Mouse (Mus musculus): ENCODE measurements around the gene Smyd5. TPM values are rescaled to one million over a fixed set of nuclear protein-coding genes. Genes with fewer than 3 reads are reported as not detected.

The Smyd5 gene
- 10 to 100 TPM; 53.0 to 58.7 (median 54.3) TPM for total RNA-seq (2022)

GRCm38 (mm10) chr6:85431842-85432431 is at the start of gene Smyd5:
TSS of gene Smyd5 (plus strand) at chr6:85431989.
- DNase-seq (ENCODE audit: low spot score in 2 of 2), result peak; percentile 73 to 82

GRCm38 (mm10) chr6:85382791-85383190 is 49.0 kb upstream of the Smyd5 start:
- DNase-seq (ENCODE audit: low spot score in 2 of 2), result no peak

DNA sequence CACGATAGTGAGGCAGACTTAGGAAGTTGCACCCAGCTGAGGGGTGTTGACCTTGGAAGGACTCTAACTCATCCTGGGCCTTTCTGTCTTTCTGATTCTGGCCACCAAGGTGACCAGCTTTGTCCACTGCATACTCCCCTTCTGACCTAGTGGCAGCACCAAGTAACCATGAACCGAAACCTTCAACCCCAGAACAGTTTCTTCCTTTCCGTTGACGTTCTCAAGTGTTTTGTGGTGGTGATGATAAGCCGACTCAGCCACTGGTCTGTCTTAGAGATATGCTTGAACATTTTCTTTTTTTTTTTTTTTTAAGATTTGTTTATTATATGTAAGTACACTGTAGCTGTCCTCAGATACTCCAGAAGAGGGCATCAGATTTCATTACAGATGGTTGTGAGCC is 43.2 kb upstream of the Smyd5 start:
- no peak for DNase-seq (ENCODE audit: low spot score in 2 of 2)

- no peak for DNase-seq (ENCODE audit: low spot score in 2 of 2)
Measured at GRCm38 (mm10) chr6:85391803-85392202, 40.0 kb upstream of the Smyd5 start.

GRCm38 (mm10) chr6:85395360-85395759 is 36.4 kb upstream of the Smyd5 start:
- DNase-seq (ENCODE audit: low spot score in 2 of 2), result no peak

- DNase-seq (ENCODE audit: low spot score in 2 of 2), result peak in 1 of 2 experiments; percentile 45
Measured at GRCm38 (mm10) chr6:85397165-85397564, 34.6 kb upstream of the Smyd5 start.

GRCm38 (mm10) chr6:85399715-85400114 is 32.1 kb upstream of the Smyd5 start:
- DNase-seq (ENCODE audit: low spot score in 2 of 2), result no peak

DNA sequence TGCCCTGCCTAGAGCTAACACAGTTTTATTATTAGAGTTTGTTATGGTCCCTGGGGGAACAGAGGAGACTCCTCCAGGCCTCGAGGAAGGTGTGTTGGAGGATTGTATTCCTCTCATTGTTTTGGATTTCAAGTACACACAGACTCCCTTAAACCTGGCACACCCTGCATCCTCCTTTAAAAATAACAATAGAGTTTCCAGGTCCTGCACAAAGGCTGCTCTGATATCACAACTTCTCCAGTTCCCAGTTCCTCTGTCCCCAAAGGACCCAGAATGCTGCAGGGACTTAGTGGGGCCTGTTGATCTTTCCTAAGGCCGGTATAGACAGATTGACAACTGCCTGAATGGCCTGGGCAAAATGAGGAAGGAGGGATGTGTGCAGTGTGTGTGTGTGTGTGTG is 29.2 kb upstream of the Smyd5 start:
- DNase-seq (ENCODE audit: low spot score in 2 of 2), result no peak

- no peak for DNase-seq (ENCODE audit: low spot score in 2 of 2)
Measured at GRCm38 (mm10) chr6:85403039-85403438, 28.8 kb upstream of the Smyd5 start.

GRCm38 (mm10) chr6:85409003-85409402 is 22.8 kb upstream of the Smyd5 start:
- no peak for DNase-seq (ENCODE audit: low spot score in 2 of 2)

DNA sequence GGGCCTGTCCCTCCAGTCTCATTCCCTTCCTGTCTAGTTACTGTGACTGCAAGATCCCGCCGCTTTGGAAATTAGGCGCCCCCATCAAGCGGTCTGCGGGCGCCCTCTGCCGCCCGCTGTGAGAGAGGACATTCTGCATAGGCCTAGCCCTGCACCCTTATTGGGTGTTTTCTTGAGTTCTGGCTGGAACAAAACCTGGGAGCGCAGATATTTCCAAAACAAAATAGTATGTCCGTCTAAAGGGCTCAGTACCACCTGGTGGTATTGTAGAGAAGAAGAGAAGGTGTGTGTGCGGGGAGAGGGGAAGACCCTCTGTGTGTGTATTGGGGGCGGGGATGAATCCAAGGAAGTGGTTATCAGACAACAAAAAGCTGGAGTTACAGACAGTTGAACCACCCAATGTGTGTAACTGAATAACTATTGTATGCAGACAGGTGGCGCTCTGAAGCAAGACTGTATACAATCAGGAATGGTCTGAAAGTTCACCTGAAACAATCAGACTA is 21.0 kb upstream of the Smyd5 start:
- no peak for DNase-seq (ENCODE audit: low spot score in 2 of 2)

DNA sequence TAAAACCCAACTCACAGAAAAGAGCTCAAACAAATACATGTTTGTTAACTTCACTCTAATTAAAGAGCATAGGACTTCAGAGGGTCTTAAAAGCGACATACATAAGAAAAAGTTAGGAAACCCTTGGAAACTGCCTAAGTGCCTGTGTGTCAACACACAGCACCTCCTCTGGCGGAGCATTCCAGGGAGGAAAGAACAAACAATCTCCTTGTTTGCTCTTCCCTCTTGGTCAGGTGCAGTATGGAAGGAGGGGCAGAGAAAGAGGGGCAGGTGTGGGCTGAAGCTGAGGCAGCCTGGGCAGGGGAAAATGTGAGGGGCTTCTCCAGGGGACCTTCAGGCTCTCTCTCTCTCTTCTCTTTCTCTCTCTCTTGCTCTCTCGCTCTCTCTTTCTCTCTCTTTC is 16.0 kb upstream of the Smyd5 start:
- DNase-seq (ENCODE audit: low spot score in 2 of 2), result no peak

- DNase-seq (ENCODE audit: low spot score in 2 of 2), result no peak
Measured at GRCm38 (mm10) chr6:85419150-85419549, 12.6 kb upstream of the Smyd5 start.

DNA sequence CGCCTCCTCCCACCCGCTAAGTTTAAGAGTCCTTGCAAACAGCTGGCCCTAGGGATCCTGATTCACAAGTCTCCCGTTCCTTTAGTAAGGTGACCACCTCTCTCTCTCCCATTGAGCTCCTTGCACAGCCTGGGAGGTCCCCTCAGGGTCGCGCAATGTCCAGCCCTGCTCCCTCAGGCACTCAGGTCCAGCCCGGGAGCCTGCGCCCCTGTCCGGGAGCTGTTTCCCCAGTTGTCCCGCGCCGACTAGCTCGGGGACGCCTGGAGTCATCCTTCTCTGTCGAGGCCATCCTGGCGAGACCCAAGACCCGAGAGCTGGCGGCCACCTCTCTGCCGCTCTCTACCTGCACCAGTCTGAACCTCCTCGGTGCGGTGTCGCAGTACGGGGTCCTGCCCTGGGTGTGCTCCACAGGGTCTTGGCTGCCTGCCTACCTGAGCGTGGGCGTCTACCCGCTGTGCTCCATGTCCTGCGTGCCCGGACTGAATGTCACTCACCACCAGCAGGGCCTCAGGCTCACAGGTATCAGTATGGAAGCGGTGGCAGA is 7.9 kb upstream of the Smyd5 start, which contains the start of gene Noto:
Gene Noto, plus strand, starts transcription at position 51 of the 544 bp plus-strand sequence.
- DNase-seq (ENCODE audit: low spot score in 2 of 2), result no peak

DNA sequence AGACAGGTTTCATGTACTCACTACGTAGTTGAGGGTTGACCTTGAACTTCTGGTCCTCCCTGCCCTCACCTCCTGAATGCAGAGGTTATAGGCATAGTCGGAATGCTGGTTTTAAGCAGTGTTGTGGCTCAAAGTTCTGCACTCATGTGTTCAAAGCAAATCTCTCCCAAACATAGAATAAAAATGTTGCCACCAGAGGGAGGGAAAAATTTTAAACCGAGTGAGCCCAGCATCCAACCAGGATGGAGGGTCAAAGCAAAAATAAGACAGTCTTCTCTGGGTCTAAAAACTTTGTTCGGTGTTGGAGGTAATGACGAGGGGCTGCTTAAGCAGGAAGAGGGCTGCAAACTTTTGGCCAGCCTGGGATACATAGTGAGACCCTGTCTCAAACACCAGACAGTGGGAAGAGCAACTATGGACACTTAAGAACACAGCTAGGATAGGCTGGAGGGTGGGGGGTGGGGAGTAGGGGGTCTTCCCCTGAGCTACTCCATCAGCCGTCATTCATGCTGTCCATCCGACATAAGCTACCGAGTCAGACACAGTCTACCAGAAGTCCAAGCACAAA is 431 bp upstream of the Smyd5 start:
- no peak for DNase-seq (ENCODE audit: low spot score in 2 of 2)

DNA sequence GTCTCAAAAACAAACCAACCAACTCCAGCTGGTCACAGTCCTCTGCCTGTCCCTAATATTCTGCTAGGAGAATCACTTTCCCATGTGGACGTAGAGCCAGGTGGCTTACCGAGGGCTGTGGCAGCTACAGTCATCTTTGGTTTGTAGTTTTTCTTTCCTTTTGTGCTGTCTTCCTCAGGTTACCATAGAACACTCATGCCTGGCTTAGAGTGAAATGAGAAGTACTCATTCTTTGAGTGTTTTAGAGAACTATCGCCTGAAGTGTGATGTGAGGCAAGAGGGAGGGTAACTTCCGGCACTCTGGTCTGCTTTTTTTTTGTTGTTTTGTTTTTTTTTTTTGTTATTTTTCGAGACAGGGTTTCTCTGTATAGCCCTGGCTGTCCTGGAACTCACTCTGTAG is 2.1 kb downstream of the Smyd5 start:
- no peak for DNase-seq (ENCODE audit: low spot score in 2 of 2)

GRCm38 (mm10) chr6:85436204-85436603 is 4.4 kb downstream of the Smyd5 start:
- DNase-seq (ENCODE audit: low spot score in 2 of 2), result no peak

- DNase-seq (ENCODE audit: low spot score in 2 of 2), result no peak
Measured at GRCm38 (mm10) chr6:85436631-85437030, 4.8 kb downstream of the Smyd5 start.

- DNase-seq (ENCODE audit: low spot score in 2 of 2), result no peak
Measured at GRCm38 (mm10) chr6:85441142-85441541, 9.4 kb downstream of the Smyd5 start.

GRCm38 (mm10) chr6:85443488-85444233 is 11.9 kb downstream of the Smyd5 start:
- no peak for DNase-seq (ENCODE audit: low spot score in 2 of 2)

- no peak for DNase-seq (ENCODE audit: low spot score in 2 of 2)
Measured at GRCm38 (mm10) chr6:85444266-85444965, 12.6 kb downstream of the Smyd5 start.

- no peak for DNase-seq (ENCODE audit: low spot score in 2 of 2)
Measured at GRCm38 (mm10) chr6:85445286-85445685, 13.5 kb downstream of the Smyd5 start.
